ENCODE assay signal across 9 mouse cellular contexts in genomic region chr16:89817301-89817700, GRCm38 (mm10).
DNase-seq lines count a peak whose midpoint lies in the region; ATAC-seq and TF ChIP-seq lines count a peak whose summit lies in the region.
"Had no signal": no experiment of that assay in that cellular context is flagged by ENCODE, and none has a peak within 500 bp of the region (broad histone marks: within the 10 kb centered on the region; RNA-seq: fewer than 3 reads in every experiment).

No protein-coding gene starts in this region.

- H3K9me3 ChIP-seq in limb, embryonic 10.5 days (replicated peaks), result no peaks in the 10 kb centered on the region
- no peaks in the 10 kb centered on the region for H3K9me3 ChIP-seq in neural tube, embryonic 13.5 days

- H3K4me3 ChIP-seq in lung, adult 2 months (replicated peaks; ENCODE audit: extremely low read depth, low read depth, low read length), result peak overlapping the region; percentile 46
- peak overlapping the region; percentile 57 for H3K4me3 ChIP-seq in limb, embryonic 10.5 days
- peak overlapping the region; percentile 33 for H3K4me3 ChIP-seq in neural tube, embryonic 13.5 days

- peak overlapping the region; percentile 30; the same call in 1 of the 2 replicates for H3K27ac ChIP-seq in limb, embryonic 10.5 days
- 0 out of 2 replicates have a peak overlapping the region, but pooled peaks have one; percentile 38 for H3K27ac ChIP-seq in neural tube, embryonic 13.5 days (replicated peaks)
- H3K27ac ChIP-seq: macrophage had no signal

- peaks cover 35% of the 10 kb centered on the region for H3K36me3 ChIP-seq in limb, embryonic 10.5 days
- peaks cover 11% of the 10 kb centered on the region; the same call in 1 of the 2 replicates for H3K36me3 ChIP-seq in neural tube, embryonic 13.5 days

- no peak for ATAC-seq in neural tube, embryonic 13.5 days (ENCODE audit: low read depth)

- peaks cover 19% of the 10 kb centered on the region for H3K27me3 ChIP-seq in limb, embryonic 10.5 days (ENCODE audit: low read depth, poor library complexity, severe bottlenecking)
- peaks cover 24% of the 10 kb centered on the region for H3K27me3 ChIP-seq in neural tube, embryonic 13.5 days

- H3K9ac ChIP-seq in neural tube, embryonic 13.5 days, result no peak overlapping the region

- no peak for TF ChIP-seq POLR2A in lung, adult 2 months (IDR thresholded peaks at IDR 0.05; ENCODE audit: borderline replicate concordance, extremely low read depth, low read depth, low read length)

- 31% methylated on average over 9 of the region's 9 CpGs for WGBS in lung, adult 2 months
- WGBS in limb, embryonic 10.5 days, result 5% methylated on average over 9 of the region's 9 CpGs
- 8% methylated on average over 9 of the region's 9 CpGs for WGBS in neural tube, embryonic 13.5 days

- peak; percentile 35 for DNase-seq in embryo, embryonic 10.5 days (ENCODE audit: low spot score)
- DNase-seq in embryo, embryonic 10 days (ENCODE audit: low spot score), result no peak
- no peak for DNase-seq in lung, adult 2 months
- no peak for DNase-seq in lung, postnatal 36 days
- no peak for DNase-seq in limb, embryonic 10.5 days (ENCODE audit: low spot score)
- DNase-seq in right cerebral cortex, postnatal 4 days, result no peak
- no peak for DNase-seq in thymus, postnatal 14 days

- no peak for TF ChIP-seq CTCF in lung, adult 2 months (IDR thresholded peaks at IDR 0.05; ENCODE audit: insufficient read depth, low read length)

- H3K4me1 ChIP-seq in lung, adult 2 months (ENCODE audit: control insufficient read depth, insufficient read depth, low read length), result peaks cover 6% of the 10 kb centered on the region
- peaks cover 38% of the 10 kb centered on the region for H3K4me1 ChIP-seq in limb, embryonic 10.5 days
- peaks cover 36% of the 10 kb centered on the region for H3K4me1 ChIP-seq in neural tube, embryonic 13.5 days (replicated peaks)

- H3K4me2 ChIP-seq in neural tube, embryonic 13.5 days, result peak overlapping the region; percentile 65
